Mouse (Mus musculus): ENCODE measurements around the gene Sertad2. TPM values are rescaled to one million over a fixed set of nuclear protein-coding genes. Genes with fewer than 3 reads are reported as not detected.

Sertad2 gene
- polyA plus RNA-seq, 3 experiments from 2014 or later: 9.5 to 17.8 (median 16.8) TPM

DNA sequence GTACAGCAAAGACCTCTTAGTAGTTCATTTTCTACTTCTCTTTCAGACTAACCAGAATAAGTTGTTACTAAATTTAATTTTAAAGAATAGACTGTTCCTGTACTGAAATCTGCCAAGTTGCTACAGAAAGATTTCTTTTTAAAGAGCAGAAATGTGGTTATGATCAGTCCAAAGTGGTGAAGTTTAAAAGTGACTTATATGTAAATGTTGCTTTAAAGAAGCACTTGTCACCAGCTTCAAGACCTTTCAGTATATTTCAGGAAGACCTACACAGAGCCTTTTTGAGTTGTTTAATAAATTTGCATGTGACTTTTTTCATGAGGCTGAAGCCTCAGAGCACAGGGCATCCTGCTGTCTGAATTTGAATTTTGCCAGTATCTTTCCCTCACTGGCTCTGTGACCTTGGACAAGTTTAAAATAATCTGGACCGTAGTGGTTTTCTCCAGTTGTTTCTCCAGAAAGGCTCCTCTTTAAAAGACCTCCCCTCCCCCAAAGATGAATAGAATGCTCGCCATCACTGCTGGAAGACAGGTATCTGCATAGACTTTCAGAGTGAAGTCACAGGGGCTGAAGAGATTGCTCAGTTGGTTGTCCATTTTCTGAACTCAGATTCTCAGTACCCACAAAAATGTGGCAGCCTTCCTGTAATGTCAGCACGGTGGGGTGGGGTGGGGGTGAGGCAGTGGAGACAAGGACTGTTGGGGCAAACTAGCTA lies 1.9 kb downstream of the Sertad2 start:
- ATAC-seq: no peak

DNA sequence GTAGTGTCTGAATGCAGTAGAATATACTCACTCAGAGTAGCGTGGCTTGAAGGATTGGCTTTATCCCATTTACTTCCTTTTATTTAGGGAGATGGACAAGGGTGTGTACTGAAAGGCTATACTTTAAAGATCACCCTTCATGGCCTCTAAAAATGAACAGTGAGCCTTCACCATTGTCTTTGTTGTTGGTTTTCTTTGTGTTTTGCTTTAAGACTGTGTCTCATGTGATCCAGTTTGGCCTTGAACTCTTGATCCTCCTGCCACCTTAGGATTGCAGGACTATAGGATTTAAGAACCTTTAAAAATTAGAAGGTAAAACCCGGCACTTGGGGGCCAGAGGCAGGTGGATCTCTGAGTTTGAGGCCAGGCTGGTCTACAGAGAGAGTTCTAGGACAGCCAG lies 6.4 kb downstream of the Sertad2 start:
- ATAC-seq: no peak

DNA sequence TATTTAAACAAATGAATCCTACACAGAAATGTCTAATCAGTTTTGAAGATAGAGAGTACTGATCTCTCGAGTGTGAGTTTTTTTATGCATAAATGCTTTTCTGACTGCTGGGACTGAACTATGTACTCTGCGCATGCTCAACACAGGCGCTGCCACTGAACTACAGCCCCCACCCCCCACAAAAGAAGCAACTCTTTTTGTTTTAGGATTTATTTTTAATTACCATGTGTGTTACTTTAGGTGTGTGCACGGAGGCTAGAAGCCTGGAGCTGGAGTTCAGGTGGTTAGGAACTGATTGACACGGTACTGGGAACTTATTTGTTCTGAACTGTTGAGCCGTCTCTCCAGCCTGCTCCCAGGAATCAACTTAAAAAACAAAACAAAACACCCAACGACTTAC lies 7.1 kb downstream of the Sertad2 start:
- no peak for ATAC-seq

DNA sequence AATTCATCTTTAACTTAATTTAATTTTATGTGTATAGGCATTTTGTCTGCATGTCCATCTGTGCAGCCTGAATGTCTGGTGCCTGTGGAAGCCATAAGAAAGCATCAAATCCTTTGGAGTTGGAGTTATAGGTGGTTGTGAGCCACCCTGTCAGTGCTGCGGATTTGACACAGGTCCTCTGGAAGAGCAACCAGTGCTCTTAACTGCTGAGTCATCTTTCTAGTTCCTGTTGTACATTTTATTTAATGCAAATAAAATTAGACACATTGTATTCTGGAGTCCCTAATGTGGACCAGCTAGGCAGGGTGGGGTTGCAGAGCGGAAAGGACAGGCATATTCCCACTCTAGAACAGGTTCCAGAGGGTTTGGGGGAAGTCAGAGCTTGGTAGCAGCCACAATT lies 9.0 kb downstream of the Sertad2 start:
- ATAC-seq: no peak

DNA sequence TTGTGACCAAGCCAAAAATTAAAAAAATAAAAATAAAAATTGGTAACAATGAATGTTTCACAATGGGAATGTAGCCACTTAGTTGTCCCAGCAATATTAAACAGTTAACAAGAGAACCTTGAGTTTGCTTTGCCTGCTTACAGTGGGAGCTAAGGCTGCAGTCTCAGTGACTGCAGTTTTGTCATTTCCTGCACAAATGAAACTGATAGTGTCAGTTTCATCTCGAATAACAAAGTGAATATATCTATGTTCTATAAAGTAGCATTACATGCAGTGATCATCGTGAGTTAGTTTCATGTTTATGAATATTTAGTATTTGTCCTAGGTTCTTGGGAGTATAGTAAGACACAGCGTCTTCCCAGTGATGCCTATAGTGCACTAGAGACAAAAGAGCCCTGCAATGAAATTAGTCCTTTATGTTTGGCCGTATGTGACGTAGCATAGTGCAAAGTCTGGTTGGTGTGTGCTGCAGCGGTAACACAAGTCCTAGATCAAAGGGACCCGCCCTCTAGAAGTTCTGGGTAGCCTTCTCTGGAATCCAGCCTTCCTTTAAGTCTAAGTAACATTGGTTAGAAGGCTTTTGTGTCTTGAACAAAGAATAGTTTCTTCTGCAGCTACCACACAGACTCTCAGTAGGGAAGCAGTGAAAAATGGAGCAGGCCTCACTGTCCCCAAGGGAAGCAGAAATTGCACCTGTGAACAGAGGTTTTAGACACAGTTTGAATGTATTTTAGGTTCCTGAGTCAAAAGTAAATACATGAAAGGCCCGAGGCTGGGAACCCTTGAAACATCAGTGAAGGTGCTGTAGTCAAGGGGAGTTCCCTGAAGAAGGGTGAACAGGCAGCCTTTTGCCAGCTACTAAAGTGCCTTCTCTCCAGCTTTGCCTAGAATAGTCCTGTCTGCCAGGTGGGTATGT lies 10.0 kb downstream of the Sertad2 start:
- peak; percentile 91 for ATAC-seq

DNA sequence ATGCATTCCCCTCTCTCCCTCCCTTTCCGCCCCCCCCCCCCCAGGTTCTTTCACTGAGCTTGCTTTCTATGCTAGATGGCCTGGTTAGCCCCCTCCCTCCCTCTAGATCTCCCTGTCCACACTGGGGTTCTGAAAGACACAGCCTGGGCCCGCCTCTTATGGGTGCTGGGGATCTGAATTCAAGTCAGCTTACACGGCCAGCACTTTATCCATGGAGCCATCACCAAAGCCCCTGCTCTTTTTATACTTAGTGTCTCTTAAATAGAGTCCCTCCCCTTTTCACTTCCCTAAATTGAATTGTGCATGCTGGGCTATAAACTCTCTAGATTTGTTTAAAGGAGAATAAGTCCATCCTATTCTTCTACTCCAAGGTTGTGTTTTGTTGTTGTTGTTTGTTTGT lies 12.6 kb downstream of the Sertad2 start:
- no peak for ATAC-seq

DNA sequence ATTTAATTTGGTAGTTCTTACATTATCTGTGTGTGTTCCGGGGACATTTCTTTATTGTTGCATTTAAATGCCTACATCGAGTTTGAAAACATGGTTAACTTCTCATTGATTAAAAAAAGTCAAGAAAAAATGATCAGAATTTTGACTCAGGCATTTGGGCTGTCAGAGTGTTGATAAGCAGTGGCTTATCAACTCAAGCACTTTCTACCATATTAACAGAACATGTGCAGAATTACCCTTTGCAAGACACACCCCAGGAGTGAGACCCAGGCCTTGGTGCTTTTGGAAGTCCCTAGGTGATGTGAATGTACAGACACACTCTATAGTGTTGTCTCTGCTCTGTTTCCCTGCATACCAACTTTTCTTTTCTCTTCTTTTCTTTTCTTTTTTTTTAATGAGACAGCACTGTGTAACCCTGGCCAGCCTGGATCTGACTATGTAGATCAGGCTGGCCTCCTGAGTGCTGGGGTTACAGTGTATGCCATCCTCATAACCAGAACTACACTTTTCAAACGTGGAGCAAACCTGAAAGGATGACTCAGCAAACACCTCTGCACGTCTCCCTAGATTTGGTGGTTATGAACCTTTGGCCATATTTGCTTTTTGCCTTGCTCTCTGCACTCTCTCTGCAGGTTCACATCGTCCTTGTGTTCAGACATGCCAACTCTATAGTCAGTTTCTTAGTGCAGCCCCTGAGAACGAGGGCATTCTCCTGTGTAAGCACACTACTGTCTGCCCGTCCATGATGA lies 13.3 kb downstream of the Sertad2 start:
- ATAC-seq: no peak

DNA sequence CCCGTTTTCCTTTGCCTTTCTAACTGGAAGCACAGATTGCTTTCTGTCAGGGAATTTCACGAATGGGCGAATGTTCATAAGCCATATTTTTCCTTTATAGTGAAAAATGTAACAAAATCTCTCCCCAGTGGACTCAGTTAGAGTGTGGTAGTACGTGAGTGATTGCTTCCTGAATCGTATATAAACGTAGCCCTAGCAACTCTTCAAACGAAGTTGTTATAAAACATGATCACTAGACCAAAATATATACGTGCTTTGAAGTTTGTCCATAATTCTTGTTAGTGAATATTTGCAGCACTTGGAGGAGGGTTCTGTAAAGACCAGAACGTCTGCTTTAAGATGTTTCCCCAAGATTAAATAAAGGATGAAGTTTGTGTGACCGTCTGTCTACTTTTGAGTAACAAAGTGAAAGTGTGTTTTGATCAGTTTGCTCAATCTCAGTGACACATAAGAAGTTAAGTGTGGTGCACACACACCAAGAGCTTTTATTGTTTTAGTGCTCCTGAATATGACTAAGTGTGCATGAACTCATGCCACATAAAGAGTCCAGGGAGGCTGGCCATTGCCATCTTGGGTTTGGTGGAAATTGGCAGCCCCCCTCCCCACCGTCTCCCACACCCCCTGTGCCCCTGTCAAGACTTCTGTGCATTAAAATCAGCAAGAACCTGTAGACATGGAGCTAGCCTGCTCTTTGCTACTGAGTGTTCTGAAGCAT lies 16.3 kb downstream of the Sertad2 start:
- ATAC-seq: peak; percentile 30

DNA sequence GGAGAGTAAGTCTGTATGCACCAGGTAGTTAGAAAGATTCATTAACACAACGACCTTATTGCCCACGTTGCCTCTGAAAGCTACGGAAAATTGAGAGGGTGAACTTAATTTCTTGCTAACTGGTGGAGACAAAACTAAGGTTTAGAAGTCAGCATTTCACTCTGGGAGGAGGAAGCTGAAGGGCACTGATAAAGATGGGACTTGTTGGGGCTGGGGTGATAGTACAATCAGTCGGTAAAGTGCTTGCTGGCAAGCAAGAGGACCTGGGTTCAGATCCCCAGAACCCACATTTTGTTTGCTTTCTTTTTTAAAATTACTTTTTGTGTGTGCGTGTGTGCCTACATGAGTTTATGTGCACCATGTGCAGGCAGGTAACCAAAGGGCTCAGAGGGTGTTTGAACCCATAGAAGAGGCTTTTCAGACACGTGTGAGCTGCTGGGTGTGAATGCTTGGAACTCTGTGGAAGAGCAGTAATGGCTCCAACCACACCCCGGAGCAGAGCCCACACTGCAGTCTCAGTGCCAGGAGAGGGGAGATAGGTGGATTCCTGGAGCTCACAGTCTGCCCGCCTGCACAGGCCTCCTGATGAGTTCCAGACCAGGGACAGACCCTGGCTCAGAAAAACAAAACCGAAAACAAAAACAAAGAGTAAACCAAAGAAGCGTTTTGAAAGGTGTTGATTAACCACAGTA lies 17.0 kb downstream of the Sertad2 start:
- no peak for ATAC-seq

DNA sequence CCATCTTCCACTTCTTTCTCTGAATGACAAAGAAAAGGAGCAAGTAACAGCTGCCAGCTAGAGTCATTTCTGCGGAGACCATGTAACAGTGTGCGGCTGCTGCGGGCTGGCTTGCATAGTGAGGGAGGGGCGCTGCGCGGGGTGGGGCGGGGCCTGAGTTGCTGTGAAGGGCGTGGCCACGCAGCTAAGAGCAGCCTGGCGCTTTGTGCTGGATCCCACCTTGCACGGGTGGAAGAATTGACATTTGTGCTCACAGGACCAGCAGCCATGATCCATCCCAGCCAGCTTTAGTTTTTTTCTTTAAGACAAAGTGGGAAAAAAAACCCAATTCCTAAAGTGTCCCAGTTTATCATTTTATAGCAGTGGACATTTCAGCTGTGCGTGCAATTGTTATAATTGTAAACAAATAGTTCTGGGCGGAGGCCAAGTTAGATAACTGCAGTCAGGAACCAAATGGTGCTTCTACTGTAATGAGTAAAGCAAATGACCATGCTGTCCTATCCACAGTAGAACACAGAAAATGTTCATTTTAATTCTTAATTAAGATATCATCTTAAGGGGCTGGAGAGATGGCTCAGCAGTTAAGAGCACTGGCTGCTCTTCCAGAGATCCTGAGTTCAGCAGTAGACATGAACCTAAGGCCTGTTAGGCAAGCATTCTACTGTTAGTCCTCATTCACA lies 18.4 kb downstream of the Sertad2 start:
- ATAC-seq: peak; percentile 66

DNA sequence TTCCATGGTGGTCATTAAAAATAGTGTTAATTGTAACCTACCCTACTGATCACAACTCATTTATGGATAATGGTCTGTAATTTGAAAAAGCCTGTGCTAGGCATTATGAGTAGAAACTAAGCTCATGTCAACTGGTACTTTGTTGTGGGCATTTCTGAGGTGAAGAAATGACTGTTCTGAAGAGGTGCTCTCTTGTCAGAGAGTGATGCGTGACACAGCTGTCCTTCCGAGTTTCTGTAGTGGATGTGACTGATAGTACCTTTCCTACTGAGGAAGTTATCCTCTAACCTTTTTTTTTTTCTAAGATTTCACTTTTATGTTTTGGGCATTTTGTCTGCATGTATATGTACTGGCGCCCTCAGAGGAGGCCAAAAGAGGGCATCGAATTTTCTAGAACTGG lies 22.0 kb downstream of the Sertad2 start:
- ATAC-seq: peak; percentile 41

DNA sequence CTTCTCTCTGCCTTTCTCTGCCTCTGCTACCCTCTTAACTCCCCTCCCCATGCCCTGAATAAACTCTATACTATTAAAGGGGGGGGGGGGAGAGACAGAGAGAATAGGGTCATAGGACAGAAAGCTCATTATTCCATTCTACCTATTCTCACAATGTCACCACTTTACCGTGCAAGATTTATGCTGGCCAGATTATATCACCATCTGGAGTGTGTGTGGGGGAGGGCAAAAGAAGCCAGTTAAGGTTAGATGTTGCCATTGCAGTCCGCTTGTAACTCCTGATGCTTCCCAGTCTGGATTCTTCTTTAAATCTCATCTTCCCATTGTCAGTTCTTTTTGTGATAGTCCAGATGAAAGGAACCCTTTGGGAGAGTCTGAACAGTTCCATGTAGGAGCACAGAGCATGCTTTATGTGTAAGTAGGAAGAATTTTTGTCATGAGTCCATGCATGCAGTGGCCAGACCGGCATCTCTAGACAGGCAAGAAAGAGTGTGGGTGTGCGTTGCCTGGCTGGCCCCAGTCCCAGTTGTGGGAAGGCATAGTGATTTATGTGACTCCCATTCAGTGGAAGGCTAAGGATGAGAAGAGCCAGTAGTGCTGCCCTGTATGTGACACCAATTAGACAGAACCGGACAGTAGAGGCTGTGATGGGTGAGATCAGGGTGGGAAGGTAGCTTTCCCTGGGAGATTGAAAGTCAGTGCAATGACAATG lies 28.8 kb downstream of the Sertad2 start:
- ATAC-seq: no peak

DNA sequence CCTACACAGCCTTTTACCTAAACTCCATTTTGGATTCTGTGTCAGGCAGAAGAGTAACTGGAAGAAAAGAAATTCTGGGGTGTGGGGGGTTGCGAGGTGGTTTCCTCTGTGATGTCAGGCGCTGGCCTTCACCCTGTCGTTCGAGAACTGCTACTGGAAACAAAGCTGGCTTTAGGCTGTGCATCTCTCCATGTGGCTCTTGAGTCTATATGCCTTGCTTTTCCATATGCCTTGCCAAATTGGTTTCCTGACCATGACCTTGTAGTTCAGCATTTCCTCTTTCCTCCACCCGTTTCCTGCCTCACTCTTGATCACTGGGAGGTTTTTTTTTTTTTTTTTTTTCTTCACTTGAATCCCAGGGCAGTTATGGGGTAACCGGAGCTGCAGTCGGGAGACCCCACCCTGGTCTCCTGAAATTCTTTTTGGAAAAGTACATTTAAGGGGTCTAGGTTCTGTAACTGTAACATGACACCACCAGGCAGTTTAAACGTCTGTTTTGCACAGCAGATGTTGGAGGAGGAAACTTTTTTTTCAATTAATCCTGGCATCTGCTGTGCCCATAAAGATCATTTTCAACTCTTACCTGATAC lies 33.1 kb downstream of the Sertad2 start:
- no peak for ATAC-seq

DNA sequence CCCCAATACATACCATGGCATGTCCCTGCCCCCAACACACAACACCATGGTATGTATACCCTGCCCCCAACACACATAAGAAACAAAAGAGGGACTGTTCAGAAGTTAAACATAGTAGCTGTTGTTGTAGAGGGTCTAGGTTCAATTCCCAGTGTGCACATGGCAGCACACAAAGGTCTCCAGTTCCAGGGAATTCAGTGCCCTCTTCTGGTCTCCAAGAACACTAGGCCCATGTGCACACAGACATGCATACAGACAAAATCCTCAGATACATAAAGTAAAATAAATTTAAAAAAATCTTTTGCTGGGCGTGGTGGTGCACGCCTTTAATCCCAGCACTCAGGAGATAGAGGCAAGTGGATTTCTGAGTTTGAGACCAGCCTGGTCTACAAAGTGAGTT lies 39.7 kb downstream of the Sertad2 start:
- no peak for ATAC-seq

DNA sequence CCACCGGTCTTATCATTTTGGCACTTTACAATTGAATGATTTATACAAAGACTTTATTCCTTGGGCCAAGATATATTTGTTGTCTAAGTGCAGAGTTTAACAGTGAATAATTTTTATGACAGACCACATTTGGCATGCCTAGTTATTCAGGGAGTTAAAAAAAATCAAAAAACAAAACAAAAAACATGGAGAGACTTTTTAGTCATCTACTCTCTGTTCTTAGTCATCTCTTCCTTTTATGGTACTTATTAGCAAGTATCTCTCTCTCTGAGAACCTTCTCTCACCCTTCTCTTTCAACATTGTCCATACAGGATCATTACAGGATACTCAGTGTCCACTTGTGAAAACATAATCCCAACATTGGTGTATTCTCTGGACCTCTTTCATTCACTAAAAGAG lies 42.2 kb downstream of the Sertad2 start:
- ATAC-seq: no peak

DNA sequence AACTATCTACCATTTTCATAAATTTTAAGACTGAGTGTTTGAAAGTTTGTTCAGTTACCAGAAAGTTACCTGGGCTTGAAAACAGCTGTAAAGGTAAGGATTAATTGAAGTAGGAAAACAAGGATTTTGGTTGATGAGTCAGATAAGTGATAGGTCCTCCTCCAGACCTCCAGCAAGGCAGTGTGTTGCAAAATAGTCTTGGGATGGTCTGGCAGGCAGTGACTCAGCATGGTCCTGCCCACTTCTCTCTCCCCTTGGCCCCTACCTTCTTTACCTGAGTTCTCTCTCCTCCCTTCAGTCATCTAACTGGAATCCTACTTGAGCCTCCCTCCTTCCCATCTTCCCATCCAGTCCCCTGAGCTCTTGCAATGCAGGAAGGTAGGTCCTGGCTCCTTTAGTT lies 43.1 kb downstream of the Sertad2 start:
- ATAC-seq: no peak

DNA sequence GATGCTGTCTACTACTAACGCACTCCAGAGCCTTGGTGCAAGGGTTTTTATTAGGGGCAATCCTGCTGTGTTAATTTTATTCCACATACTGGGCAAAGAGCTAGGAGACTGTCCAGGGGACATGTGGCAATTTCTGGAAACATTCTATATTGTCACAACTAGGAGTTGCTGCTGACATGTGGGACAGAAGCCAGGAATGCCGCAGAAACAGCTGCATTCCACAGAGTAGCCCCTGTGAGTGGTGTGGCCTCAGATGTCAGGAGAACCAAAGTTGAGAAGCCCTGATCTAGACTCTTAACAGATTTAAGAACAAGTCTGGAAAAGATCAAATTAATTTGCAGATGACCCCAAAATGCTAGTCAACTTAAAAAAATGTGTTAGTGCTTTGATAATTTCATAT lies 46.3 kb downstream of the Sertad2 start:
- no peak for ATAC-seq

DNA sequence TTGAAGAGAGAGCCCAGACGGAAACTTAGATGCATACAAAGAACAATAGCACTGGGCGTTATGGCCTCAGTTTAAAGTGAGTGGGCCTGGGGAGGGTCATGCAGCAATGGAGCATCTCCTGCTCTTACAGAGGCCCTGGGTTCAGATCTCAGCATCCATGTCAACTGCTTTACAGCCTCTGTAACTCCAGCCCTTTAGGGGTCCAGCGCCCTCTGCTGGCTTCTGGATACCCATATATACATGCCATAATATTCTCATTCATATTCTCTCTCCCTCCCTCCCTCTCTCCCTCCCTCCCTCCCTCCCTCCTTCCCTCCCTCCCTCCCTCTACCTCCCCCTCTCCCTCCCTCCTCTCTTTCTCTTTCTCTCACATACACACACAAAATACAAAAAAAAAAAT lies 49.0 kb downstream of the Sertad2 start:
- no peak for ATAC-seq

DNA sequence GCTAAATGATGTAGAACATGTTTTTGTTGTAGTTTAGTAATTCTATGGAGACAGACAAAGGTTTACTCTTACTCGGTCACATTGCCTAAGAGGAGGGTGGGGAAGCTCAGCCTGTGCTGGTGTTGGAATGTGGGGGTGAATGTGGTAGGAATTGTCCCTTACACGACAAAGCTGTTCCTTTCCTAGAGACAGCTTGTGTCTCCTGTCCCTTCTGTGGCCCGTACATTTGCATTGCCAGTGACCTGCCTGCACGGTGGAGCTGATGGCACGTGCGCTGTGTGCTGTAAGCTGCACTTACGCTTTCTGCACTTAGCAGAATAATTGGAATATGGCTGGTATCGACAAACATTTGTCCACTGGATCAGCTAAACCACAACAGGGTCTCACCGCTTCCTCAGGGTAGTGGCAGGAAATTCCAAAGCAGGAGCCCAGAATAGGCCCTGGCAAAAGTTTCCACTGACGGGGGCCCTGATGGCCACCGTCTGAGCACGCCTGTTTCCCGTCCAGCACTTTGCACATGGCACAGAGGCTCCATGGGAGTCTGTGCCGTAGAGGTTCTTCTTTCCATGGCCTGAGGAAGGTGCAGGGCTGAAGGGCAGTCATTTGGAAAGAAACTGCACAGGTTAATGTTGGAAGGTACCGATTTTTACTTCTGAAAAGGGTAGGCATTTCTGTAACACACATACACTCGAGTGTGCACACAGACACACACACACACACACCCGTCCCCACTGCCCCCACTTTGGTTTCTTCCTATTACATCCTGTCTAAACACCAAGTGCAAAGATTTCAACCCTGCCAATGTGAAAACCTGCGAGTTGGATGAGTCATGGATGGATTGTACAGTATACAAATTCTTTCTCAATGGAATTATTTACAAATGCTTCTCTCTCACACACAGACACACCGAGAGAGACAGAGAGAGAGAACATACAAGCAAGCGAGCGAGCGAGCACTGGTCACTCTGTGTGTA lies 51.5 kb downstream of the Sertad2 start:
- no peak for ATAC-seq
